Mouse (Mus musculus) testis, adult 2 months (tissue): ENCODE results near the gene Gm4871. TPM values are rescaled to one million over a fixed set of nuclear protein-coding genes. Genes with fewer than 3 reads are reported as not detected.

Experiments used
- H3K27ac ChIP-seq: fragments of 200-500 bp; 2 replicates; pipeline ENCODE4 v1.5.1; 2012; ENCODE audit warnings: low read depth, low read length; ENCODE audit not compliant: control insufficient read depth, insufficient read depth
- H3K27me3 ChIP-seq: fragments of 200-500 bp; 2 replicates; pipeline ENCODE4 v1.6.1; 2012; ENCODE audit warnings: mild to moderate bottlenecking, low read length, moderate library complexity; ENCODE audit not compliant: control insufficient read depth, insufficient read depth
- H3K36me3 ChIP-seq: fragments of 200-500 bp; 2 replicates; pipeline ENCODE4 v1.6.1; 2012; ENCODE audit warnings: mild to moderate bottlenecking, low read length; ENCODE audit not compliant: control insufficient read depth, insufficient read depth
- H3K4me1 ChIP-seq: fragments of 200-500 bp; 2 replicates; pipeline ENCODE4 v1.6.1; 2012; ENCODE audit warnings: low read length; ENCODE audit not compliant: control insufficient read depth, insufficient read depth
- H3K4me3 ChIP-seq: fragments of 200-500 bp; 2 replicates; pipeline ENCODE4 v1.5.1; 2012; ENCODE audit warnings: low read depth, mild to moderate bottlenecking, low read length, moderate library complexity, mixed read lengths; ENCODE audit not compliant: control insufficient read depth
- CTCF ChIP-seq: fragments of 200-500 bp; IDR thresholded peaks from 2 replicates; pipeline ENCODE4 v1.5.1; 2012; ENCODE audit warnings: low read depth, mild to moderate bottlenecking, inconsistent platforms, low read length, moderate library complexity; ENCODE audit not compliant: control insufficient read depth, insufficient read depth, insufficient replicate concordance
- POLR2A ChIP-seq: fragments of 200-500 bp; IDR thresholded peaks from 2 replicates; pipeline ENCODE4 v1.6.1; 2012; ENCODE audit warnings: low read depth, mild to moderate bottlenecking, inconsistent platforms, low read length, moderate library complexity; ENCODE audit not compliant: control insufficient read depth
- polyA plus RNA-seq: library from polyadenylated mRNA; depleted of rRNA; stranded (reverse); fragments of >200 nt; gene quantifications from 2 replicates; pipeline ENCODE4 v1.2.3, GENCODE M21; 2012; rRNA removed

Gene Gm4871
- polyA plus RNA-seq, 1 experiment: 99.6 TPM

DNA sequence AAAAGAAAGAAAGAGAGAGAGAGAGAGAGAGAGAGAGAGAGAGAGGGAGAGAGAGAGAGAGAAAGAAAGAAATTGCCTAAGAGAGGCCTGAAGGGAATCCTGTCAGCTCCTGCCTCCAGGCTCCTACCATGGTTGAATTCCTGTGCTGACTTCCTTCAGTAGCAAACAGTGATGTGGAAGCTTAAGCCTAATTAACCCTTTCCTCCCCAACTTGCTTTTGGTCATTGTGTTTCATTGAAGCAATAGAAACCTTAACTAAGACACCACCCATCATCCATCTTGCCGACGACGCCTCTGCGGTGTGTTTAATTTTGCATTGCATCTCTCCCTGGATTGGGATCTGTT is 43.5 kb downstream of the Gm4871 start:
- H3K27me3 ChIP-seq: no peaks in the 10 kb centered on the region
- H3K4me1 ChIP-seq: peaks cover 7% of the 10 kb centered on the region
- no peaks in the 10 kb centered on the region for H3K36me3 ChIP-seq
- no peak overlapping the region for H3K27ac ChIP-seq
- TF ChIP-seq POLR2A (no peak), CTCF (no peak)
- H3K4me3 ChIP-seq: no peak overlapping the region

DNA sequence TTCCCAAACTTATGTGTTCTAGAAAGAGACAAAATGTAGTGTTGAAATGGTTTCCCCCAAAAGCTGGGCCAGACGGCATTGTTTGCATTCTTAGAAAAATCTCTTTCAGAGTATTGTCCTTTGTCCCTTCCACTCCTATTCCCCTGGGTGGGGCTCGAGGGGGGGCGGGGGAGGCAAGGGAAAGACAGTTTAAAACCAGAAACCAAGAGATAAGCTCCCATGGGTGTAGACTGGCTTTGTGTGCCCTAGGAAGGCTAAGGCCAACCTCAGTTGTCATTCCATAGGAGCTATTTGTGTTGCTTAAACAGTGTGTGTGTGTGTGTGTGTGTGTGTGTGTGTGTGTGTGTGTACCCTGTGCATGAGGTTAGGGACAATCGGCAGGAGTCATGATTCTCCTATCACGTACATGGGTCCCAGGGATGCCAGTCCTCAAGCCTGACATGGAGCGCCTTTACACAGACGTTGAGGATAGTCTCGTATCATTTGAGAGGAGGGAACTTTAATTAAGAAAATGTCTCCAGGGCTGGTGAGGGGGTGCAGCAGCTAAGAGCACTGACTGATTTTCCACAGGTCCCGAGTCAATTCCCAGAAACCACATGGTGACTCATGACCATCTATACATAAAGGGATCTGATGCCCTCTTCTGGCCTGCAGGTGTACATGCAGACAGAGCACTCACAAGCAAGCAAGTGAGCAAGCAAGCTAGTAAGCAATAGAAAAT is 44.1 kb downstream of the Gm4871 start:
- Histone ChIP-seq H3K27ac (no peak overlapping the region), H3K36me3 (no peaks in the 10 kb centered on the region), H3K4me3 (no peak overlapping the region), H3K4me1 (peaks cover 7% of the 10 kb centered on the region), H3K27me3 (no peaks in the 10 kb centered on the region)
- no peak for TF ChIP-seq POLR2A
- TF ChIP-seq CTCF: no peak

- Histone ChIP-seq H3K36me3 (no peaks in the 10 kb centered on the region), H3K27ac (no peak overlapping the region; the same call in 1 of the 2 replicates), H3K4me1 (peaks cover 7% of the 10 kb centered on the region), H3K4me3 (peak overlapping the region; percentile 57), H3K27me3 (no peaks in the 10 kb centered on the region)
- TF ChIP-seq CTCF (no peak), POLR2A (peak; percentile 43; the same call in 1 of the 2 replicates)
Observed at GRCm38 (mm10) chr5:144987561-144987960, 45.0 kb downstream of the Gm4871 start.

GRCm38 (mm10) chr5:144984839-144985238 is 47.7 kb downstream of the Gm4871 start:
- Histone ChIP-seq H3K4me1 (peaks cover 7% of the 10 kb centered on the region), H3K4me3 (no peak overlapping the region), H3K27ac (no peak overlapping the region), H3K36me3 (no peaks in the 10 kb centered on the region), H3K27me3 (no peaks in the 10 kb centered on the region)
- TF ChIP-seq POLR2A: no peak
- peak; percentile 25; the same call in 1 of the 2 replicates for TF ChIP-seq CTCF

- no peak overlapping the region for H3K27ac ChIP-seq
- no peaks in the 10 kb centered on the region for H3K36me3 ChIP-seq
- no peak overlapping the region for H3K4me3 ChIP-seq
- peaks cover 7% of the 10 kb centered on the region for H3K4me1 ChIP-seq
- H3K27me3 ChIP-seq: no peaks in the 10 kb centered on the region
- TF ChIP-seq POLR2A (no peak), CTCF (peak; percentile 33; the same call in 1 of the 2 replicates)
Observed at GRCm38 (mm10) chr5:144983227-144983626, 49.3 kb downstream of the Gm4871 start.

Other genes starting within 250 kb of the Gm4871 start
- 30.4 and 33.8 TPM in 2 replicates for gene Smurf1, start 66.9 kb downstream of the Gm4871 start, polyA plus RNA-seq
- gene 1700018F24Rik, start 10.2 kb upstream of the Gm4871 start, polyA plus RNA-seq: 130 and 143 TPM in 2 replicates
- gene Arpc1a, start 51.1 kb upstream of the Gm4871 start, polyA plus RNA-seq: 147 and 153 TPM in 2 replicates
- gene Kpna7, start 51.3 kb upstream of the Gm4871 start, polyA plus RNA-seq: 4.0 and 4.4 TPM in 2 replicates
- gene Arpc1b, start 81.5 kb upstream of the Gm4871 start, polyA plus RNA-seq: 65.6 and 71.7 TPM in 2 replicates
- 31.2 and 31.7 TPM in 2 replicates for gene Pdap1, start 107.5 kb upstream of the Gm4871 start, polyA plus RNA-seq
- gene Bud31, start 107.6 kb upstream of the Gm4871 start, polyA plus RNA-seq: 86.5 and 87.0 TPM in 2 replicates
- gene Ptcd1, start 134.4 kb upstream of the Gm4871 start, polyA plus RNA-seq: 19.5 and 22.2 TPM in 2 replicates
- 23.0 and 25.5 TPM in 2 replicates for gene Cpsf4, start 134.5 kb upstream of the Gm4871 start, polyA plus RNA-seq
- 98.4 and 101 TPM in 2 replicates for gene Atp5j2, start 159.3 kb upstream of the Gm4871 start, polyA plus RNA-seq
- gene Zkscan14, start 169.1 kb upstream of the Gm4871 start, polyA plus RNA-seq: 3.3 and 3.4 TPM in 2 replicates
- 8.2 and 9.4 TPM in 2 replicates for gene Zkscan5, start 171.8 kb upstream of the Gm4871 start, polyA plus RNA-seq
- 5.9 and 7.4 TPM in 2 replicates for gene Zfp655, start 199.0 kb upstream of the Gm4871 start, polyA plus RNA-seq
- gene Zscan25, start 247.7 kb upstream of the Gm4871 start, polyA plus RNA-seq: 4.9 and 5.2 TPM in 2 replicates